Mouse (Mus musculus) C2C12 (cell line): ENCODE results near the gene Pkig.

Source experiments
- CTCF ChIP-seq: IDR thresholded peaks from one replicate; pipeline ENCODE4 v1.5.1; 2011; ENCODE audit not compliant: control insufficient read depth, insufficient read depth, insufficient read length
- MAX ChIP-seq: IDR thresholded peaks from one replicate; pipeline ENCODE4 v1.6.1; 2011; ENCODE audit warnings: mild to moderate bottlenecking, control low read depth

DNA sequence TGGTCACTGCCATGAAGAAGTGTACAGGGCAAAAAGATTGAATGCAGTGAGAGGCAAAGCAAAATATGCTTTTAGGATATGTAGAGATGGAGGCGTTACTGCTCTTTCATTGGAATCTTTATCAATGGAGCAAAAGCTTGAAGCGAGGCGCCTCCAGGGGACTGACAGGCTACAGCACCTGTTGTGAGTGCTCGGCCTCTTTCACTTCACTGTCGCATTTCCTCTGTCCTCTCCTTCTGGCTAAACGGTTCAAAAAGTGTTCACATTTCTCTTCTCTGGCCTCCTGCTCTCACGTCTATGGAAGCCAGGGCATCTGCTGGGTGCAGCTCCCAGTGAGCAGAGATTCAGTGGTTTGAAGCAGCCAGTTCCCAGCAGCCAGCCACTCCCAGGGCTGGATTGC lies 44.2 kb downstream of the Pkig start:
- no peak for TF ChIP-seq CTCF
- TF ChIP-seq MAX, result no peak
